Mouse (Mus musculus): ENCODE data around the gene Prss29.
A peak's percentile ranks its signal among the peaks of the same experiment; 100 is the strongest.

The Prss29 gene

GRCm38 (mm10) chr17:25318354-25318753 is at the start of gene Prss29:
TSS of gene Prss29 (plus strand) at chr17:25318654.
- DNase-seq (ENCODE audit: inconsistent age in 2 of 2, low spot score in 1 of 2), result no peak

GRCm38 (mm10) chr17:25270795-25271335 is 47.6 kb upstream of the Prss29 start:
- DNase-seq (ENCODE audit: inconsistent age in 2 of 2, low spot score in 1 of 2), result no peak

GRCm38 (mm10) chr17:25272326-25272725 is 46.1 kb upstream of the Prss29 start:
- DNase-seq (ENCODE audit: inconsistent age in 2 of 2, low spot score in 1 of 2), result peak in 1 of 2 experiments; percentile 43

GRCm38 (mm10) chr17:25272951-25273705 is 45.3 kb upstream of the Prss29 start:
- DNase-seq (ENCODE audit: inconsistent age in 2 of 2, low spot score in 1 of 2), result peak; percentile 93 to 99

- DNase-seq (ENCODE audit: inconsistent age in 2 of 2, low spot score in 1 of 2), result peak; percentile 95 to 100
These were observed 44.5 kb upstream of the Prss29 start for GRCm38 (mm10) chr17:25273706-25274501.

- no peak for DNase-seq (ENCODE audit: inconsistent age in 2 of 2, low spot score in 1 of 2)
These were observed 43.7 kb upstream of the Prss29 start, which contains the start of gene Ube2i for GRCm38 (mm10) chr17:25274571-25275346. TSS of gene Ube2i (minus strand) at chr17:25274622.

GRCm38 (mm10) chr17:25275833-25276232 is 42.6 kb upstream of the Prss29 start:
- no peak for DNase-seq (ENCODE audit: inconsistent age in 2 of 2, low spot score in 1 of 2)

GRCm38 (mm10) chr17:25282133-25282532 is 36.3 kb upstream of the Prss29 start:
- peak; percentile 66 to 79 for DNase-seq (ENCODE audit: inconsistent age in 2 of 2, low spot score in 1 of 2)

GRCm38 (mm10) chr17:25285033-25285432 is 33.4 kb upstream of the Prss29 start:
- peak; percentile 76 to 93 for DNase-seq (ENCODE audit: inconsistent age in 2 of 2, low spot score in 1 of 2)

- peak; percentile 45 to 80 for DNase-seq (ENCODE audit: inconsistent age in 2 of 2, low spot score in 1 of 2)
These were observed 29.6 kb upstream of the Prss29 start for GRCm38 (mm10) chr17:25288842-25289241.

- no peak for DNase-seq (ENCODE audit: inconsistent age in 2 of 2, low spot score in 1 of 2)
These were observed 28.0 kb upstream of the Prss29 start for GRCm38 (mm10) chr17:25290411-25290810.

- no peak for DNase-seq (ENCODE audit: inconsistent age in 2 of 2, low spot score in 1 of 2)
These were observed 25.0 kb upstream of the Prss29 start for GRCm38 (mm10) chr17:25293495-25293894.

GRCm38 (mm10) chr17:25294111-25294510 is 24.3 kb upstream of the Prss29 start:
- DNase-seq (ENCODE audit: inconsistent age in 2 of 2, low spot score in 1 of 2), result no peak

GRCm38 (mm10) chr17:25298094-25298493 is 20.4 kb upstream of the Prss29 start, which contains the start of gene Prss34:
TSS of gene Prss34 (plus strand) at chr17:25298394.
- no peak for DNase-seq (ENCODE audit: inconsistent age in 2 of 2, low spot score in 1 of 2)

GRCm38 (mm10) chr17:25308346-25308745 is 10.1 kb upstream of the Prss29 start, which contains the start of gene Prss28:
TSS of gene Prss28 (plus strand) at chr17:25308646.
- no peak for DNase-seq (ENCODE audit: inconsistent age in 2 of 2, low spot score in 1 of 2)

GRCm38 (mm10) chr17:25320819-25321218 is 2.4 kb downstream of the Prss29 start:
- DNase-seq (ENCODE audit: inconsistent age in 2 of 2, low spot score in 1 of 2), result no peak

GRCm38 (mm10) chr17:25322930-25323329 is 4.5 kb downstream of the Prss29 start:
- DNase-seq (ENCODE audit: inconsistent age in 2 of 2, low spot score in 1 of 2), result no peak

GRCm38 (mm10) chr17:25332321-25332720 is 13.9 kb downstream of the Prss29 start:
- no peak for DNase-seq (ENCODE audit: inconsistent age in 2 of 2, low spot score in 1 of 2)

- peak; percentile 54 to 84 for DNase-seq (ENCODE audit: inconsistent age in 2 of 2, low spot score in 1 of 2)
These were observed 15.5 kb downstream of the Prss29 start for GRCm38 (mm10) chr17:25333943-25334342.

GRCm38 (mm10) chr17:25338218-25338617 is 19.8 kb downstream of the Prss29 start:
- no peak for DNase-seq (ENCODE audit: inconsistent age in 2 of 2, low spot score in 1 of 2)

GRCm38 (mm10) chr17:25340003-25340402 is 21.5 kb downstream of the Prss29 start:
- no peak for DNase-seq (ENCODE audit: inconsistent age in 2 of 2, low spot score in 1 of 2)

Measured in adrenal gland, adult (tissue).